Mouse (Mus musculus) midbrain, embryonic 14.5 days (tissue): ENCODE measurements around the gene Klhdc4. TPM values are rescaled to one million over a fixed set of nuclear protein-coding genes. Genes with fewer than 3 reads are reported as not detected.

Experiments
- ATAC-seq: fragments of 200-750 bp; cut with Nextera tagmentation; 2 replicates; pipeline ENCODE4 v1.8.0; 2017; ENCODE audit warnings: moderate number of reproducible peaks, moderate library complexity; ENCODE audit not compliant: low FRiP score, low TSS enrichment
- DNase-seq: peaks from one replicate; pipeline ENCODE4 v3.0.0-alpha.2; 2015
- H3K27ac ChIP-seq: fragments of 300-500 bp; sonication (generic); replicated peaks from 2 replicates; pipeline ENCODE4 v1.5.1; 2014; ENCODE audit warnings: mild to moderate bottlenecking, low read depth, low read length, moderate library complexity
- H3K27me3 ChIP-seq: fragments of 300-500 bp; sonication (generic); 2 replicates; pipeline ENCODE4 v1.6.1; 2014; ENCODE audit warnings: low read length, control low read depth, mixed read lengths; ENCODE audit not compliant: control insufficient read depth, insufficient read depth
- H3K36me3 ChIP-seq: fragments of 300-500 bp; sonication (generic); 2 replicates; pipeline ENCODE4 v1.6.1; 2014; ENCODE audit warnings: low read length, control low read depth; ENCODE audit not compliant: control insufficient read depth, insufficient read depth
- H3K4me1 ChIP-seq: fragments of 300-500 bp; sonication (generic); 2 replicates; pipeline ENCODE4 v1.6.1; 2014; ENCODE audit warnings: mild to moderate bottlenecking, antibody characterized with exemption, low read length, control low read depth; ENCODE audit not compliant: control insufficient read depth, insufficient read depth
- H3K4me2 ChIP-seq: fragments of 300-500 bp; sonication (generic); 2 replicates; pipeline ENCODE4 v1.6.1; 2014; ENCODE audit warnings: mild to moderate bottlenecking, low read length, moderate library complexity
- H3K4me3 ChIP-seq: fragments of 300-500 bp; sonication (generic); replicated peaks from 2 replicates; pipeline ENCODE4 v1.5.1; 2014; ENCODE audit warnings: low read depth, low read length
- H3K9ac ChIP-seq: fragments of 300-500 bp; sonication (generic); replicated peaks from 2 replicates; pipeline ENCODE4 v1.6.1; 2014; ENCODE audit warnings: mild to moderate bottlenecking, low read length, moderate library complexity
- H3K9me3 ChIP-seq: fragments of 300-500 bp; sonication (generic); 2 replicates; pipeline ENCODE4 v1.6.1; 2016; ENCODE audit warnings: low read length, control low read depth, mixed read lengths; ENCODE audit not compliant: control insufficient read depth
- WGBS: fragments of 180-500 bp; shearing (Covaris S2); extraction: QIAGEN DNeasy Blood & Tissue Kit; methylation state at CpG from one replicate; pipeline ENCODE4 v1.1.7; 2014; 5-methylcytosine and 5-hydroxymethylcytosine counted together
- polyA plus RNA-seq: library from polyadenylated mRNA; unstranded; fragments of >200 nt; fragmentation: Nextera tagmentation; extraction: Ambion mirVana; gene quantifications from 2 replicates; pipeline ENCODE4 v1.2.1, GENCODE M21; 2014

Gene Klhdc4
- polyA plus RNA-seq = 38.5 and 41.7 TPM in 2 replicates

DNA sequence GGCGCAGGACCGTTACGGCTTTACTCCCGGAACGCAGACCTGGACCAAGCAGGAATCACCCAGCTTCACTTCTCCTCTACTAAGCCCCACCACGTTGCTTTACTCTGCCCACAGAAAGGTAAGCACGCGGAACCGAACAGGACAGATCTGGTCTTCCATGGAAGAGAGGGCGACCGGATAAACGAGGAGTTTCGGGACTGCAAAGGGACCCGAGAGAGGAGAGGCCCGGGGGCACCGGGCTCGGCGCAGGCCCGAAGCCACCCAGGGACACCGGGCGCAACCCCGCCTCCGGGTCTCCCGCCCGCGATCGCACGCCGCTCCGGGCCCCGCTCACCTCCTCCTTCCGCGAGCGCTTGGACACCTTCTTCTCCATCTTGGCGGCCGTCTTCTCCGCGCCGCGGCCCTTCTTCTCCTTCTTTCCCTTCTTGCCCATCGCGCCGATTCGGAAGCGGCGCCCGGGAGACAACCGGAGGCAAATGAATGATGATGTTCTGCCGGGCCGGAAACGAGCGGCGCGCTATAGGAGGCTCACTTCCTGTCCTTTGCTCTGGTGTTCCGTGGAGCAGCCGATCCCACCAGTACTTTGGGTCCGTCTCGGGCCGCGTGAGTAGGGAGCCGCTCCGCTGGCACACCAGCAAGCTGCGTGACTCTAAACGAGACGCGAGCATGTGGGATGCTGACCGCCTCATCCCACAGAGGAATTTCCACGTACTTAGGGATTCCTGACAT is at the start of gene Klhdc4:
Klhdc4 (minus strand) TSS at position 522 of the 729 bp plus-strand sequence.
- peak within 1 kb of the TSS; percentile 78 for H3K27ac ChIP-seq
- no peaks in the 10 kb centered on the region for H3K9me3 ChIP-seq
- ATAC-seq = peak; percentile 93
- H3K4me2 ChIP-seq = peak within 1 kb of the TSS; percentile 92
- H3K9ac ChIP-seq = peak within 1 kb of the TSS; percentile 85
- H3K27me3 ChIP-seq = no peaks in the 10 kb centered on the region
- no peaks in the 10 kb centered on the region for H3K36me3 ChIP-seq
- peaks cover 11% of the 10 kb centered on the region for H3K4me1 ChIP-seq
- under 1% methylated on average over 67 of the region's 68 CpGs for WGBS
- peak; percentile 95 for DNase-seq
- peak within 1 kb of the TSS; percentile 89 for H3K4me3 ChIP-seq

DNA sequence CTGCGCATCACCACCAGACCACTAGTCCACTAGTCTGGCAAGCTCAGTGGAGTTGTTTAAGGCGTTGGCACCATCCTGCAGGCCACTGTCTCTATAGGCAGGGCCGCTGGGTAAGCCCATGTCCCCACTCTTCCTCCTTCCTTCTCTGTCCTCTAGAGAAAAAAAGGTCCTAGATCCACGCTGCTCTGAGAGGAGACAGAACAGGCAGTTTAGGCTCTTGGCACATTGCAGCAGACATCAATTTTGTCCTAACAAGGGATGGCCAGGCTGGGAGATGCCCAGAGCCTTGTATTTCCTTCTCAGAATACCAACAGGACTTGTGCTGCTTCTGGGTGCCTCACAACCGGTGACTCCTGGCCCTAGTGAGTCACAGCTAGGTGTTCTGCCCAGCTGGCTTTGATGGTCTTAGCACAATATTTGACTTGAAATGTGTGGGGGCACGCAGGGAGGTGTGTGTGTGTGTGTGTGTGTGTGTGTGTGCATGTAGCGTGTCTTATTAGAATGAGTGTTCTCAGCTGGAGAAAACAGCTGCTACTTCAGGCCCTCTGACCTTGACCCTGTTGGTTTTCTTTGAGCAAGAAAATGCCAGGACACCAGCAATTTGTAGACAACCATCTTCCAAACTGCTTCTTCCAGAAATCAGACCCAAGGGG is 48.6 kb upstream of the Klhdc4 start:
- ATAC-seq (no peak), DNase-seq (no peak)
- H3K27me3 ChIP-seq = no peaks in the 10 kb centered on the region
- no peaks in the 10 kb centered on the region for H3K9me3 ChIP-seq
- H3K9ac ChIP-seq = no peak overlapping the region
- H3K4me1 ChIP-seq = no peaks in the 10 kb centered on the region
- peaks cover 13% of the 10 kb centered on the region; the same call in 1 of the 2 replicates for H3K36me3 ChIP-seq
- 82% methylated on average over 7 of the region's 7 CpGs for WGBS
- no peak overlapping the region for H3K4me2 ChIP-seq
- H3K4me3 ChIP-seq = no peak overlapping the region
- H3K27ac ChIP-seq = no peak overlapping the region

DNA sequence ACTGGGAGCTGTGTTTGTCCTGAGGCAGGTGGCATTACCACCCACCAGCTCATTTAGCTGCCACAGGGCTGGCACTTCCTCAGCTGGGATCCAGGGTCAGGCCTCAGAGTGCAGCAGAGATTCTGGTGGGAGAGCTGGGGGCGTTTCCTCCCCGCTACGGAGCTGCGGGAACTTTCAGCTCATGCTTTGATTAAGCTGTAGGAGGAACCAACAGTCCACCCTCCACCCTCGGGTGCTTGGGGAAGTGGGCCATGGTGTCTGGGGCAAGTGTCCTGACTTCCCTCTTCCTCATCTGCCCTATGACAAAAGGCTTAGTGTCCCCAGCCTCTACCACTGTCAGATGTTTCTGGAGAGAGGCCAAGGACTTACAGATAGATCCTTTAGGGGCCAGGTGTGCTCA is 47.8 kb upstream of the Klhdc4 start:
- Histone ChIP-seq H3K4me3 (no peak overlapping the region), H3K9me3 (no peaks in the 10 kb centered on the region), H3K27me3 (no peaks in the 10 kb centered on the region), H3K4me2 (no peak overlapping the region), H3K4me1 (peaks cover 5% of the 10 kb centered on the region; the same call in 1 of the 2 replicates), H3K27ac (no peak overlapping the region), H3K36me3 (peaks cover 7% of the 10 kb centered on the region; the same call in 1 of the 2 replicates), H3K9ac (no peak overlapping the region)
- DNase-seq (no peak), ATAC-seq (no peak)
- 71% methylated on average over 5 of the region's 5 CpGs for WGBS

DNA sequence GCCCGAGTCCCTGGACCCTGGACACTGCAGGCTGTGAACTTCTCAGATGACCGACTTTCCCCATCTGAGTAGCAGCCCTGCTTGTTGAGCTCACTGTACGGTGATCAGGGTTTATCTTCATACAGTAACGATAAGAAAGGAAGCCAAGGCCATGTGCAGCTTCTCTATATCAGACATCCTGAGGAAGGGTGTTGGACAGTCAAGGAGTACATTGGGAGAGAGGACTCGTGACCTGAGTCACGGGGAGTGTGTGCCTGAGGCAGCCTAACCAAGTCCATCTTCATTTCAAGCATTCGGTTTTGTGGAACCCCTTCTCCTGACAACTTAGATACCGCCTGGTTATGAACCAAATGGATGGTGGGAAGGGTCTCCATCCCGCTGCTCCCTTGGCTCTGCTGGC is 46.1 kb upstream of the Klhdc4 start:
- Histone ChIP-seq H3K27ac (no peak overlapping the region), H3K4me3 (no peak overlapping the region), H3K4me1 (peaks cover 9% of the 10 kb centered on the region; the same call in 1 of the 2 replicates), H3K27me3 (no peaks in the 10 kb centered on the region), H3K36me3 (no peaks in the 10 kb centered on the region), H3K4me2 (no peak overlapping the region), H3K9me3 (no peaks in the 10 kb centered on the region), H3K9ac (no peak overlapping the region)
- no peak for ATAC-seq
- DNase-seq = no peak
- WGBS = 87% methylated on average over 9 of the region's 9 CpGs

DNA sequence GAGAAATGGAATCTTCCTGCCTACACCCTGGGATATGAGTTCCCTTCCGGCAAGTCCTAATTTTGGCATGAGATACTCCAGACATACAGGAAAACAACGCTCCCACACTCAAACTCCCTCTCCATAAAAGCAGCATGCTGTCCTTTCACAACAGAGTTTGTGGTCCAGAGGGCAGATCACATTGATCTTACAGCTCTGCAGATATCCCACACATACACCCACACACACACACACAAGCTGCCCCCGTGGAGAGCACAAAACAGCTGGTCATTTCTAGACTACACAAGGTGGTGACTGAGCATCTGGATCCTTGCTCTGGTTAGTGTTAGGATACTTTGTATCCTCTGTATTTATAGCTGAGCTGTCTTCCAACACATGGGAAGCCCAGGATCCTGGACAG is 45.7 kb upstream of the Klhdc4 start:
- 76% methylated on average over 3 of the region's 3 CpGs for WGBS
- Histone ChIP-seq H3K27me3 (no peaks in the 10 kb centered on the region), H3K36me3 (no peaks in the 10 kb centered on the region), H3K9me3 (no peaks in the 10 kb centered on the region), H3K4me1 (peaks cover 9% of the 10 kb centered on the region; the same call in 1 of the 2 replicates), H3K9ac (no peak overlapping the region), H3K4me3 (no peak overlapping the region), H3K4me2 (no peak overlapping the region), H3K27ac (no peak overlapping the region)
- ATAC-seq = no peak
- no peak for DNase-seq

DNA sequence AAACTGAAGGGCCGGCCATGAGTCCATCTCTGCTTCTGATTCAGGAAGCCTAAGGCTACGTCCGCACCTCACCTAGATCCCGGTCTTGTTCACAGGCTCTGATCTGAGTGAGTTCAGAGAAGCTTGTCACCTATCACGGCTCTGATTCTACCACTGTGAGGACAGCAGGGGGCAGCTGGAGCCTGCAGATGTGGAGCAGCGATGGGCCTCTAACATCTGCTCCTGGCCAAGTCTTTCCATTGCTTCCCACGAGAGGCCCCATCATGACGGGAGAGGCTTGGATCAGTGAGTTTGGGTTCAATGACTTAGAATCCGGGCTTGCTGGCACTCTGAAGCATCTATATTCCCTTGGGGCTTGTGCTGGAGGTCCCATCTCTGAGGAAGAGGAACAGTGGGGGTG is 44.7 kb upstream of the Klhdc4 start:
- WGBS = 72% methylated on average over 9 of the region's 9 CpGs
- no peak overlapping the region for H3K9ac ChIP-seq
- H3K27ac ChIP-seq = no peak overlapping the region
- H3K36me3 ChIP-seq = no peaks in the 10 kb centered on the region
- H3K9me3 ChIP-seq = no peaks in the 10 kb centered on the region
- H3K27me3 ChIP-seq = no peaks in the 10 kb centered on the region
- no peak overlapping the region for H3K4me3 ChIP-seq
- no peak overlapping the region for H3K4me2 ChIP-seq
- peak; percentile 50 for DNase-seq
- ATAC-seq = no peak
- peaks cover 9% of the 10 kb centered on the region; the same call in 1 of the 2 replicates for H3K4me1 ChIP-seq

DNA sequence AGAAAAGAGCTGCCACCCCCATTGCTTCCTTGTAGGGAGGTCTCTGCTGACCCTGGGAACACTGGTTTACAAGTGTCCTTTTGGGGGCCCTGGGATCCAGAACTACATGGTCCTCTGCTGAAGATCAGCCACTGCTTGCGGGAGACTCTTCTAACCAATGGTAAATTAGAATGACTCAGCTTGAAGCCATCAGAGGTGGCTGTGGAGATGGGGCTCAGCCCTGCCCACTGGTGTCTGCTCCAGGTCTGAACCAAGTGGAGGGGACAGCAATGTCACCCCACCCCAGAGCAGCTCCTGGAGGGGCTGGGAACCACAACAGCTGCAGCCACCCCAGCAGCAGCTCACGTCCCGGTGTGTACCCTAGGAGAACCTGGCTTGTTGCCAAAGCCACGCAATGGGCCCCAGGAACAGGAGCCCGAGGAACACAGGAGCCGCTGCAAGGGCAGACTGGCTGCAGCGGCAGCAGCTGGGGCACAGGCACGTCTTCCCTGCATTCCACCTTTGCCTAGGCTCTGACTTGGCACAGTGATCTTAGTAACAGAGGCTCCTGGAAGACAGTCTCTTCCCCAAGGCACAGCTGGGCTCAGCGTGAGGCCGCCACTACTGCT is 42.6 kb upstream of the Klhdc4 start:
- 37% methylated on average over 10 of the region's 10 CpGs for WGBS
- no peaks in the 10 kb centered on the region for H3K9me3 ChIP-seq
- no peak overlapping the region for H3K4me3 ChIP-seq
- H3K4me1 ChIP-seq = peaks cover 9% of the 10 kb centered on the region; the same call in 1 of the 2 replicates
- ATAC-seq (no peak), DNase-seq (peak; percentile 40)
- H3K4me2 ChIP-seq = no peak overlapping the region
- no peak overlapping the region for H3K9ac ChIP-seq
- no peaks in the 10 kb centered on the region for H3K27me3 ChIP-seq
- no peaks in the 10 kb centered on the region for H3K36me3 ChIP-seq
- H3K27ac ChIP-seq = no peak overlapping the region

DNA sequence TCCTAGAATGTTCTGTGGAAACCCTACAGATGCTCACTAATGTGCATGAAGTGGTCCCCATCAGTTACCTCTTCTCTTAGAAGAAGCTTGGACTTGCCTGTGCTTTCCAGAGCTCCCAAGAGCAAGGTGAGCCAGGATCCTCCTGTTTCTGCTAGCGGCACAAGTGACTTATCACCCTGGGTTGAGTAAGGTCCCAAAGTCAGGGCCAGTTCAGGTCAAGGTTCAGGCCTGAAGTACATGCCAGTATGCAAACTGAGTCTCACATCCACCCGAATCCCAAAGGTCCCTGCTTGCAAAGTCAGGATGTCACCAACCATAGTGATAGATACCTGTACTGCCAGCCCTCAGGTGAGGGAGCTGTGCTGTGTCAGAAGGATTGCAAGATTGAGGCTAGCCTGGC is 40.8 kb upstream of the Klhdc4 start:
- H3K36me3 ChIP-seq = no peaks in the 10 kb centered on the region
- DNase-seq = no peak
- no peak overlapping the region for H3K27ac ChIP-seq
- no peaks in the 10 kb centered on the region for H3K9me3 ChIP-seq
- H3K4me1 ChIP-seq = peaks cover 9% of the 10 kb centered on the region; the same call in 1 of the 2 replicates
- no peak overlapping the region for H3K4me3 ChIP-seq
- WGBS = 94% methylated on average over 2 of the region's 2 CpGs
- H3K9ac ChIP-seq = no peak overlapping the region
- ATAC-seq = no peak
- no peak overlapping the region for H3K4me2 ChIP-seq
- no peaks in the 10 kb centered on the region for H3K27me3 ChIP-seq
